Mouse (Mus musculus): ENCODE data around the gene Nxph1. TPM values are rescaled to one million over a fixed set of nuclear protein-coding genes. Genes with fewer than 3 reads are reported as not detected.

The Nxph1 gene
- polyA plus RNA-seq, 1 experiment from 2014 or later, result 82.6 TPM

- Histone ChIP-seq H3K4me1 (ENCODE audit: control insufficient read depth, insufficient read depth, low read length) (no peaks in the 10 kb centered on the region), H3K9me3 (ENCODE audit: control insufficient read depth, low read length) (no peaks in the 10 kb centered on the region), H3K4me2 (ENCODE audit: low read length) (no peak overlapping the region), H3K27ac (replicated peaks; ENCODE audit: low read depth, low read length) (no peak overlapping the region), H3K27me3 (ENCODE audit: control insufficient read depth, insufficient read depth, low read length) (no peaks in the 10 kb centered on the region), H3K9ac (replicated peaks; ENCODE audit: low read length) (no peak overlapping the region), H3K36me3 (ENCODE audit: control insufficient read depth, insufficient read depth, low read length) (no peaks in the 10 kb centered on the region), H3K4me3 (replicated peaks; ENCODE audit: low read depth, low read length) (no peak overlapping the region)
- peak; percentile 16 for DNase-seq
- WGBS, result 64% methylated on average over 3 of the region's 3 CpGs
- no peak for ATAC-seq (ENCODE audit: low FRiP score, low TSS enrichment)
These were observed 185.5 kb downstream of the Nxph1 start for GRCm38 (mm10) chr6:9133589-9134279.

- no peak overlapping the region for H3K9ac ChIP-seq (replicated peaks; ENCODE audit: low read length)
- 0 out of 2 replicates have a peak, but pooled peaks cover 2% of the 10 kb centered on the region for H3K4me1 ChIP-seq (ENCODE audit: control insufficient read depth, insufficient read depth, low read length)
- H3K4me2 ChIP-seq (ENCODE audit: low read length), result no peak overlapping the region
- no peak overlapping the region for H3K4me3 ChIP-seq (replicated peaks; ENCODE audit: low read depth, low read length)
- H3K9me3 ChIP-seq (ENCODE audit: control insufficient read depth, low read length), result no peaks in the 10 kb centered on the region
- no peak overlapping the region for H3K27ac ChIP-seq (replicated peaks; ENCODE audit: low read depth, low read length)
- H3K27me3 ChIP-seq (ENCODE audit: control insufficient read depth, insufficient read depth, low read length), result no peaks in the 10 kb centered on the region
- no peak for ATAC-seq (ENCODE audit: low FRiP score, low TSS enrichment)
- H3K36me3 ChIP-seq (ENCODE audit: control insufficient read depth, insufficient read depth, low read length), result no peaks in the 10 kb centered on the region
- no peak for DNase-seq
These were observed 199.7 kb downstream of the Nxph1 start for GRCm38 (mm10) chr6:9147966-9148365.

GRCm38 (mm10) chr6:9149791-9150190 is 201.6 kb downstream of the Nxph1 start:
- Histone ChIP-seq H3K27ac (replicated peaks; ENCODE audit: low read depth, low read length) (no peak overlapping the region), H3K4me1 (ENCODE audit: control insufficient read depth, insufficient read depth, low read length) (0 out of 2 replicates have a peak, but pooled peaks cover 2% of the 10 kb centered on the region), H3K4me3 (replicated peaks; ENCODE audit: low read depth, low read length) (no peak overlapping the region), H3K27me3 (ENCODE audit: control insufficient read depth, insufficient read depth, low read length) (no peaks in the 10 kb centered on the region), H3K9ac (replicated peaks; ENCODE audit: low read length) (no peak overlapping the region), H3K36me3 (ENCODE audit: control insufficient read depth, insufficient read depth, low read length) (no peaks in the 10 kb centered on the region), H3K9me3 (ENCODE audit: control insufficient read depth, low read length) (no peaks in the 10 kb centered on the region), H3K4me2 (ENCODE audit: low read length) (no peak overlapping the region)
- 15% methylated on average over 1 of the region's 1 CpGs for WGBS
- DNase-seq (peak; percentile 75), ATAC-seq (ENCODE audit: low FRiP score, low TSS enrichment) (no peak)

- Histone ChIP-seq H3K9me3 (ENCODE audit: control insufficient read depth, low read length) (no peaks in the 10 kb centered on the region), H3K4me2 (ENCODE audit: low read length) (no peak overlapping the region), H3K27ac (replicated peaks; ENCODE audit: low read depth, low read length) (no peak overlapping the region), H3K27me3 (ENCODE audit: control insufficient read depth, insufficient read depth, low read length) (no peaks in the 10 kb centered on the region), H3K36me3 (ENCODE audit: control insufficient read depth, insufficient read depth, low read length) (no peaks in the 10 kb centered on the region), H3K4me1 (ENCODE audit: control insufficient read depth, insufficient read depth, low read length) (no peaks in the 10 kb centered on the region), H3K9ac (replicated peaks; ENCODE audit: low read length) (no peak overlapping the region), H3K4me3 (replicated peaks; ENCODE audit: low read depth, low read length) (no peak overlapping the region)
- peak; percentile 22 for DNase-seq
- 62% methylated on average over 2 of the region's 2 CpGs for WGBS
- ATAC-seq (ENCODE audit: low FRiP score, low TSS enrichment), result no peak
These were observed 211.0 kb downstream of the Nxph1 start for GRCm38 (mm10) chr6:9159191-9159590.

GRCm38 (mm10) chr6:9182477-9182876 is 234.2 kb downstream of the Nxph1 start:
- Histone ChIP-seq H3K4me1 (ENCODE audit: control insufficient read depth, insufficient read depth, low read length) (no peaks in the 10 kb centered on the region), H3K4me2 (ENCODE audit: low read length) (no peak overlapping the region), H3K27ac (replicated peaks; ENCODE audit: low read depth, low read length) (no peak overlapping the region), H3K27me3 (ENCODE audit: control insufficient read depth, insufficient read depth, low read length) (no peaks in the 10 kb centered on the region), H3K9me3 (ENCODE audit: control insufficient read depth, low read length) (no peaks in the 10 kb centered on the region), H3K36me3 (ENCODE audit: control insufficient read depth, insufficient read depth, low read length) (no peaks in the 10 kb centered on the region), H3K9ac (replicated peaks; ENCODE audit: low read length) (no peak overlapping the region), H3K4me3 (replicated peaks; ENCODE audit: low read depth, low read length) (no peak overlapping the region)
- DNase-seq, result peak; percentile 13
- ATAC-seq (ENCODE audit: low FRiP score, low TSS enrichment), result no peak; the same call in 1 of the 2 replicates
- WGBS, result 44% methylated on average over 3 of the region's 3 CpGs

- H3K27ac ChIP-seq (replicated peaks; ENCODE audit: low read depth, low read length), result no peak overlapping the region
- H3K36me3 ChIP-seq (ENCODE audit: control insufficient read depth, insufficient read depth, low read length), result no peaks in the 10 kb centered on the region
- DNase-seq (no peak), ATAC-seq (ENCODE audit: low FRiP score, low TSS enrichment) (no peak)
- no peaks in the 10 kb centered on the region for H3K9me3 ChIP-seq (ENCODE audit: control insufficient read depth, low read length)
- no peak overlapping the region for H3K9ac ChIP-seq (replicated peaks; ENCODE audit: low read length)
- 38% methylated on average over 4 of the region's 4 CpGs for WGBS
- no peaks in the 10 kb centered on the region for H3K27me3 ChIP-seq (ENCODE audit: control insufficient read depth, insufficient read depth, low read length)
- no peak overlapping the region for H3K4me3 ChIP-seq (replicated peaks; ENCODE audit: low read depth, low read length)
- H3K4me1 ChIP-seq (ENCODE audit: control insufficient read depth, insufficient read depth, low read length), result no peaks in the 10 kb centered on the region
- no peak overlapping the region for H3K4me2 ChIP-seq (ENCODE audit: low read length)
These were observed 262.5 kb downstream of the Nxph1 start for GRCm38 (mm10) chr6:9210730-9211129.

GRCm38 (mm10) chr6:9220724-9221453 is 272.7 kb downstream of the Nxph1 start:
- H3K36me3 ChIP-seq (ENCODE audit: control insufficient read depth, insufficient read depth, low read length), result no peaks in the 10 kb centered on the region
- DNase-seq, result peak; percentile 26
- no peaks in the 10 kb centered on the region for H3K9me3 ChIP-seq (ENCODE audit: control insufficient read depth, low read length)
- 40% methylated on average over 4 of the region's 4 CpGs for WGBS
- no peaks in the 10 kb centered on the region for H3K27me3 ChIP-seq (ENCODE audit: control insufficient read depth, insufficient read depth, low read length)
- H3K4me1 ChIP-seq (ENCODE audit: control insufficient read depth, insufficient read depth, low read length), result no peaks in the 10 kb centered on the region; the same call in 1 of the 2 replicates
- H3K9ac ChIP-seq (replicated peaks; ENCODE audit: low read length), result no peak overlapping the region
- peak overlapping the region; percentile 28 for H3K27ac ChIP-seq (replicated peaks; ENCODE audit: low read depth, low read length)
- no peak overlapping the region for H3K4me3 ChIP-seq (replicated peaks; ENCODE audit: low read depth, low read length)
- 0 out of 2 replicates have a peak, but pooled peaks have one; percentile 26 for ATAC-seq (ENCODE audit: low FRiP score, low TSS enrichment)
- H3K4me2 ChIP-seq (ENCODE audit: low read length), result no peak overlapping the region

GRCm38 (mm10) chr6:9234802-9235201 is 286.6 kb downstream of the Nxph1 start:
- no peaks in the 10 kb centered on the region for H3K36me3 ChIP-seq (ENCODE audit: control insufficient read depth, insufficient read depth, low read length)
- DNase-seq (peak; percentile 60), ATAC-seq (ENCODE audit: low FRiP score, low TSS enrichment) (no peak)
- no peak overlapping the region for H3K4me2 ChIP-seq (ENCODE audit: low read length)
- H3K27ac ChIP-seq (replicated peaks; ENCODE audit: low read depth, low read length), result no peak overlapping the region
- no peaks in the 10 kb centered on the region for H3K9me3 ChIP-seq (ENCODE audit: control insufficient read depth, low read length)
- no peaks in the 10 kb centered on the region for H3K27me3 ChIP-seq (ENCODE audit: control insufficient read depth, insufficient read depth, low read length)
- H3K4me3 ChIP-seq (replicated peaks; ENCODE audit: low read depth, low read length), result no peak overlapping the region
- H3K9ac ChIP-seq (replicated peaks; ENCODE audit: low read length), result no peak overlapping the region
- H3K4me1 ChIP-seq (ENCODE audit: control insufficient read depth, insufficient read depth, low read length), result no peaks in the 10 kb centered on the region

GRCm38 (mm10) chr6:9267998-9268397 is 319.8 kb downstream of the Nxph1 start:
- ATAC-seq (ENCODE audit: low FRiP score, low TSS enrichment) (no peak), DNase-seq (peak; percentile 30)
- WGBS, result 11% methylated on average over 1 of the region's 1 CpGs
- no peak overlapping the region for H3K4me3 ChIP-seq (replicated peaks; ENCODE audit: low read depth, low read length)
- no peaks in the 10 kb centered on the region for H3K27me3 ChIP-seq (ENCODE audit: control insufficient read depth, insufficient read depth, low read length)
- H3K4me1 ChIP-seq (ENCODE audit: control insufficient read depth, insufficient read depth, low read length), result no peaks in the 10 kb centered on the region
- no peak overlapping the region for H3K4me2 ChIP-seq (ENCODE audit: low read length)
- H3K36me3 ChIP-seq (ENCODE audit: control insufficient read depth, insufficient read depth, low read length), result no peaks in the 10 kb centered on the region
- no peak overlapping the region for H3K27ac ChIP-seq (replicated peaks; ENCODE audit: low read depth, low read length)
- no peaks in the 10 kb centered on the region for H3K9me3 ChIP-seq (ENCODE audit: control insufficient read depth, low read length)
- H3K9ac ChIP-seq (replicated peaks; ENCODE audit: low read length), result no peak overlapping the region
